Mouse (Mus musculus) embryo, embryonic 11 days (tissue): ENCODE results near the gene Ephb1.

Experiments
- DNase-seq: peaks from one replicate; pipeline ENCODE4 v3.0.0-alpha.2; 2015

Ephb1 gene

DNA sequence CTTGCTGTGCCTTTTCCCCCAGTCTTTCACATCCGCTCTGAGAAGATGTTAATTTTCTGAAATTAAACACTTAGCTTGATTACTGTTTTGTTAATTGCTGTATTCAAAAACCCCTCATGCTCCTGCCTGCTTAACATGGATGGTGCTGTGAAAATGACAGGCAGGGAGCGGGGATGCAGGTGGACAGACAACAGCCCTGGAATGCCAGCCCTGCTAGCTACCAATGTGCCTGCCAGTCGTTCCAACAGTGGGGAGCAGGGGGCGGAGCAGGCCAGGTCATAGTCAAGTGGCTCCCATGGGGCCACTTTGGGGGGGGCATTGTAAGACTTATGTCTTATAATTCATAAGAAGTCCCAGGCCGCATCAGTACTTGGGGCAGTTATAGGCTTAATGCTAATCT, 321.3 kb downstream of the Ephb1 start:
- no peak for DNase-seq

DNA sequence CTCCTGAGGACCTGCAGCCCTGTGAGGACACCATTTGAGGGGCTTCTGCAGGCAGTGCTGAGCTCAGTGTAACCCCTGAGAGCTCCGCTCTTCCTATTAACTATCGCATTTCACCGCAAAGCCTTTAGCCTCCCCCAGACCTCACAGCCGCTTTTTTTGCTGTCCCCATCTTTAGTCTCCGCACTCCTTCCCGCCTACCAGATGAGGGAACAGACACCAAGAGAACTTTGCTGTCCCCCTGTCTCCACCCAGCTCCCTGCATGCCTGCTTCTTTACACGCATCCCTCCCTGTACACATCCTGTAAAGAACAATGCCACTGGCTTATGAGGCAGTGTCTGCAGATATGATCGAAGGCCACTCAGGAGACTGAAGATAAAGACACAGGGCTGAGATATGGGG, 322.1 kb downstream of the Ephb1 start:
- no peak for DNase-seq

DNA sequence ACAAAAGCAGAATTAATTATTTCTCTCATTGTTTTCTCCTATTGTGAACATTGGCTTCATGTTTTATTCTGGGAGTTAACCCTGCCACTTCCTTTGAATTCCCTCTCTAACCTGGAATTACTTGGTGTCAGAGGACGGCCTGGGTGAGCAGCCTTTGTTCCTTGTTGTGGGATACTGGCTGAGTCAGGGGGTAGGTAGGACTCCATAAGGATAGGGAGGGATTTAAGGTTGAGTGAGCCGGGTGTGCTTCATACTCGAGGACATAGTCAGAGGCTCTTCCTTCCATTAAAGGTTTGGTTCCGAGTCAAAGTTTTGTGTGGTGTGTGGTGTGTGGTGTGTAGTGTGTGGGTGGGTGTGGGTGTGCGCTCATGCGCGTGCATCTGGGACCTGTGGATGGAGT, 324.8 kb downstream of the Ephb1 start:
- DNase-seq, result no peak

DNA sequence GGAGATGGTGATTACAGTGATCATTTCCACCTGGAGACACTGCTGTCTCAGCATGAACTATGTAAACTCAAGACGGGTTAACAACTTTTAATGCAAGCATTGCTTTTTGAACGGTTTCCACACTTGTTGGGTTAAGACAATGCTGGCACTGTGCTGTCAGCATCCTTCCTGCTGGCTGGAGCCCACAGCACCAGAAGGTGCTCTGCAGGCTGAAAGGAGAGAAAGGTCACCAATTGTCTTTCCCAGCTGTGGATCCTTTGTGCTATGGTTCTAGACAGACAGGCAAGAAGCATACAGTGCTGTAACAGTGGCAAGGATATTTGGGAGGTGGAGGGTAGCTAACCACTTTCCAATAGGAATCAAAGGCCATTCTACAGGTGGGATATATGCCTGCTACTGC, 328.4 kb downstream of the Ephb1 start:
- no peak for DNase-seq

DNA sequence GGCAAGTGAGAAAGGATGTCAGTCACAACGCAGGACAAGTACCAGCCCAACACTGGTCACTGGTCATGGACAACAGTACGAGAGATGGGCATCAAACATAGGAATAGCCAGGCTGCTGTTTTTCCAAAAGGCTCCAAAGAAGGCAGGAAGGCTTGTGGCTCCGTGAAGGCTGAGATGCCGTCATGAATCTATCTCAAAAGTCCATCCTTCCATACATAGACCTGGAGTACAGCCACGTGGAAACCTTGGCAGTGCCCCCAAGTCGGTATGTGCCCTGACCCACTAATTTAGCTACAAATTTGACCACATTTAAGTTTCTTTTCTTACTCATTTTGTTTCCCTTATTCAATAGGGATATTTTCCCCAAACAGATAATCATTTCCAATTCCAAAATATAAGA, 329.4 kb downstream of the Ephb1 start:
- no peak for DNase-seq

DNA sequence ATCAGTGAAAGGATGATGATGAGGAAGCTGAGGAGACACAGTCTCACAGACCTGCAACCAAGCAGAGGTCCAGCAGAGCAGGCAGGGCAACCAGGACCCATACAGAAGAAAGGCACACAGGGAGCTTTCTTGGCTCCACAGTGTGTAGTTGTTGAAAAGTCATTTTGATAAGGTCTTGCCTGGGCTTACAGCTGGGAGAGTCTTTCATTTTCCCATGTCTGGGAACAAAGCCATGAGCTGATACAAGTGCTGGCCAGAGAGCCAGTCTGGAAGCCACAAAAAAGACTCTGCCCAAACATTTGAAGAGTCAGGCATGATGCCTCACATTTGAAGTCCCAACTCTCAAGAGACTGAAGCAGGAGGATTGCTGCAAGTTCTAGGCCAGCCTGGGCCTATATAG, 339.0 kb downstream of the Ephb1 start:
- DNase-seq, result no peak

DNA sequence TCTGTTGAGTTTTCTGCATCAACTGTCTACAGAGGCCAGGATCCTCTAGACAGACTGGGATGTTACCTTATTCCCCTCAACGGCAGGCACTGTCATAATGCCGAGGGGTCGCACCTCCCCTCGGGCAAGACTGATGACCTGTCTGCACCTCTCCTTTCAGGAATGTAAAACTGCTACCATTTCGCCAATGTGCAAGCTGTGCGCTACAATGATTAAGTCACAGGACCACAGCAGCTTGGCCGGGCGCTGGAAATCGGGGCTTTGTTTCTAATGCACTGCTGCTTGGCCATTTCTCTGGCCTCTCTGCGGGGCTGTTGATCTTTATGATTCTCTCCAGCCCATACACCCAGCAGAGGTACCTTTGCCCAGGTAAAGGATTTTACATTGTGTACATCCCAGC, 346.8 kb downstream of the Ephb1 start:
- DNase-seq, result no peak

DNA sequence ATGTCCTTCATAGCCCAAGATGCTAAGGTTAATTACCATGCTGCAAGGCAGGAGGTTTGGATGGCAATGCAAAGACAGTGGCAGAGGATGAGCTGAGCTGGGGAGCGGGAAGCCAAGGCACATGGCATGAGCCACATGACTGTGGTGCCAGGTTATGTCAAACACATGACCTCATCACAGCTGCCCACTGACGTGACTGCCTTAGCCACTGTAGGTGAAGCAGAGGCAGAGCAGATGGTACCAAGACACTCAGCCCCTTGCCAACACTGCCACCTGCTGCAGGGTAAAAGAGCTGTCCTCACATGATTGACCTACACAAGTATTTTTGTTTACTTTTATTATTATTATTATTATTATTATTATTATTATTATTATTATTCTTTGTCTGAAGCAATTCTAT, 348.0 kb downstream of the Ephb1 start:
- DNase-seq, result peak; percentile 43

DNA sequence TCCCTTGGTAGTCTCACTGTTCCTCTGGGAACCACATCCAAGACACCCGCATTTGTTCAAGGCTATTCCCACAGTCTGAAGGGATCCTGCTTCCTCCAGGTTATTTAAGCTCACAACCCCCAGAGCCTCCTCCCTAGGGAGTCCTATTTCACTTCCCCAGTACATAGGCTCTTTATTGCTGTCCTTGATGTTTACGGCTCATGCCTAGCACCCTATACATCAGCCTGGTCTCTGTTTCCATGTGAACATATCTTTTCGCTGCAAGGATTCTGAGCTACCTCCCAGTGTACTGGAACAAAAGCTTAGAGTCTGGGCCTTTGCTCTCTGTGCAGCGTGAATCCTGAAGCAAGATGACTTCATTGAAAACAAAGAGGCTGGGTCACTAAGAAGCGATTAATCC, 351.6 kb downstream of the Ephb1 start:
- peak; percentile 21 for DNase-seq

DNA sequence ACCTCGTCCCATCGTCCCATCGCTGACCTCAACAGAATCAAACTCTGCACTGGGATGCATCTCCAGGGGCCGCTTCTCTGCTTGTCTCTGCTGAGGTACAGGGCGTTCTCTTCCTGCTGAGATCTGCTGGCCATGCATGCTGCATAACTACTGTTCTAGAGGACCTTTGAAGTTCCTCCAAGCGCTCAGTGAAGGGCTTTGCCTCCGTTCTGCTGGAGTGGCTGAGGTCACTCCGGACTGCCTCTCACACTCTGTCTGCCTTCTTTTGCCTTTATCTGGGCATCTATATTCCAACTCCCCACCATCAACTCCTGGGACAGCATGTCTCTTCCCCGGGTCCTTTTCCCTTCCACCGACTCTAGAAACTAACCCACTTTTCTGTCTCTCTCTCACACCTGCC, 352.3 kb downstream of the Ephb1 start:
- DNase-seq, result no peak

DNA sequence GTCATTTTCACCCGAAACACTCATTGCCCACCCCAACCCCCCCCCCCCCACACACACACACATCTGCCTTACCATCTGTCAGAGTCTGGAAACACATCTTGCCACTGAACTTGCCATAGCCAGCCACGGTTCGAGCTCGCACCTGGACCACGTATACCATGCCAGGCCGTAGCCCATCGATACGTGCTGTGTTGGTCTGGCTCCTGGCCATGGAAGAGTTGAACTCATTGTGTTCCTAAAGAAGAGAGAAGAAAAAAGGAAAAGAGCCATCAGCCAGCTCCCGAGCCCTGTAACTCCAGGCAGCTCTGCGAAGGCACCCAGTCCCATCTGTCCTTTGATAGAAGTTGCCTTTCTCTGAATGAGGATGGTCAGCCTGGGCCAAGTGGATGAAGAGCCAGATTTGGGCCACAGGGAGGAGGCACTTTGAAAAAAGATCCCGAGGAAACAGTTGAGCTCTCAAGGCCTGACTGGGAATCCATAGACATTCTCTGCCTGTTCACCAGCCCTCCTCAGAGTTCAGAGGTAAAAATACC, 352.8 kb downstream of the Ephb1 start:
- no peak for DNase-seq

DNA sequence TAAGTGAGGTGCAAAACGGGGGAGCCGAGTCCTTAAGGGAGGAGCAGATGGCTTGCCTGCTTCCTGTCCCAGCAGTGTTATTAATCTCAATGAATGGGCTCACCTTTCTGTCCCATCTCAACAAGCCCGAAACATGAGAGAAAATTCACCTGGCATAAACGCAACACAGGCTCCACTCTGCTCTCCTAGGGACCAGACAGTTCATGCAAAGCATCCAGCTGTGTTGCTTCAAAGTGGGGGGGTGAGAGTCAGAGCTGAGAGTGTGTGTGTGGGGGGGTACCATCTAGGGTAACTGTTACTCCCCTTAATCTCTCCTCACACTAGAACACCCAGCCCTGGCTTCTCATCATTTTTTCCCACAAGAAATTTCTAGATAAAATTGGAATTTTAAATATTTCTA, 354.8 kb downstream of the Ephb1 start:
- DNase-seq, result no peak

DNA sequence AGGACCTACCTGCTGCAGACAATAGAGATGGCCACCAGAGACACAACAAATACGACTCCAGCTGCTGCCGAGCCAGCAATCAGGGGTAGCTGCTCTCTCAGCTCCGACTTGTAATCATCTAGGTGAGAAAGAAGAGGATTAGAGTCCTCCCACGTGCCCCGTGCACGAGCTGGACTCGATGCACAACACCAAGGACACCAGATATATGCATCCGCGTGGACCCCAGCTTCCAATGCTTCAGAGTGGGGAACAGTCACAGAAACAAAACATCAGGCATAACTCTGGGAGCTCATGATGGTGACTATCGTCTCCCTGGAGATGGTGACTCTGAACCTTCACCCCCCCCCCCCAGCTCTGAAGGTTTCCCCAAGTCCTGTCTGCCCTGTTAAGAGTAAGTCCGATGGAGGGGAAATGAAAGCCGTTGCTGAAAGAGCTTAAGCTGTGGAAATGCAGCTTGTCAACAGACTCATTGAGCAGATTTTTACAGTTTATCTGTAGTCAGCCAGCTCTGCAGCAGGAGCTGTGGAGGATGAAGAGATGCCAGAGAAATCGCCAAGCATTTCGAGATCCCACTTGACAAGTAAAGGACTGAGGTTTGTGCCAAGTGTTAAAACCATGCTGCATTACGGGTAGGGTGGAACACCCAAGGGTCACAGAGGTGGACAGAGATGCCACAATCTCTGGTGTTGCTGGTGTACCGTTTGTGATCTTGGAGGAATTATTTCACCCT, 357.6 kb downstream of the Ephb1 start:
- no peak for DNase-seq

DNA sequence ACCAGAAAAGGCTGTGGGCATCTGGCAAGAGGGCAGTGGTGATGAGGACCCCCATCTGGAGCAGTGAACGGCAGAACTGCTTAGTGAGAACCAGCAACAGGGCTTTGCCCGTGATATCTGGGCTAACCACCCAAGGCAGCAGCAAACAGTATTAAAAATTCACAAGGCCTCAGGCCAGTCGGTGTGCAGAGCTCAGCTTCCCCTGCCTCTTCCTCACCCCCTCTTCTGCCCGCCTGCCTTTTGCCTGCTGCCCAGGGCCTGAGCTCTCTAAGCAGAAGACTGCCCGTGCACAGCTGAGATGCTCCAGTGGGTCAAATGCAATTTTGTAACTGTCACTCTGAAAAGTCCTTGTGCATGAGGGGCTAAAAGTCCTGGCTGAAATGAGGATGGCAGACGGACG, 358.3 kb downstream of the Ephb1 start:
- DNase-seq, result no peak

DNA sequence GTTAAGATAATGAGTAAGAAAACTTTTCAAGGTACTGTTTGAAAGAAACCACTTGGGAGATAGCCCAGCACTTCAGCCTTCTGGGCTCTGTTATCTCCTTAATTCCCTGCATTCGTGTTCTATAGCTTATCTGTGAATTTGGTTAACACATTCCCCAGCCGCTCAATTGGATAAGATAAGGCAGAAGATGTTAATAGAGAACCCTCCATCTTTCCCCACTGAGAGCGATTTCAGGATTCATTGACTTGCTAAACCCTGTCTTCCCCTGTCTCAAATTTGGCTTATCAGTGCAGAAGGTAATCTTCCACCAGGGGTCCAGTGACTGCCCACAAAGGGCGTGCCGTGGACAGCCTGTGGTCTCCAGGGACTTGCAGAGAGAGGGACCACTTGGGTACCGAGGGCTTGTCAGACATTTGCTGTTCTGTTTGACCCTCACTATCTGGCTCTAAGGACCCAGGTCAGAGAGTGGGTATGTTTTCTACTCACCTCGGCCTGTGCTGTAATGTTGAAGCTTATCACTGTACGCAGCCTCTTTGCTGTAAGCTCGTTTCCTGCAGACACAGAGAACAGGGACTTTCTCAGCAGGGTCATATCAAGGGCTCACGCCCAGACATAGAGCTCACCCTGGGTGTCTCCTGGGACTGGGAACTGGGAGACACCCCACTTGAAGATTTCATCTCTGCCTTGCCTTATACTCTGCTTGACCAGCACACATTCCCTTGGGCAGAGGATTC, 358.9 kb downstream of the Ephb1 start:
- DNase-seq, result no peak

DNA sequence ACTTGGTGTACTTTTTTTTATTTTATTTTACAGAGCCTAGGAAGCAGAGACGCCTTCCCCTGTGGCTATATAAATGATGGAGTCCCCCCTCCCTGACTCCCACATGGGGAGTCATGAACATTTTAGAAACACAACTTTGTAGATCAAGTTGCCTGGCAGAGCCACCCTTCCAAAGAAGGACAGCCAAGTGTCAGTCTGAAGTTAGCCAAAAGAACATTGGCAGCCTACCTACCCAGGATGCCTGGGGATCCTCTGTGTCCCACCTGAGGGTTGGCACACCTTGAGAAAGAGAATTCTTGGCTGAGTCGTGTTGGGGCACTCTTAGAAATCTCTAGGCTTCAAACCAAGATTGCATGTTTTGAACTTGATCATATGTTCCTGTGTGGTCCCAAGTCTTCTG, 360.4 kb downstream of the Ephb1 start:
- DNase-seq, result no peak

DNA sequence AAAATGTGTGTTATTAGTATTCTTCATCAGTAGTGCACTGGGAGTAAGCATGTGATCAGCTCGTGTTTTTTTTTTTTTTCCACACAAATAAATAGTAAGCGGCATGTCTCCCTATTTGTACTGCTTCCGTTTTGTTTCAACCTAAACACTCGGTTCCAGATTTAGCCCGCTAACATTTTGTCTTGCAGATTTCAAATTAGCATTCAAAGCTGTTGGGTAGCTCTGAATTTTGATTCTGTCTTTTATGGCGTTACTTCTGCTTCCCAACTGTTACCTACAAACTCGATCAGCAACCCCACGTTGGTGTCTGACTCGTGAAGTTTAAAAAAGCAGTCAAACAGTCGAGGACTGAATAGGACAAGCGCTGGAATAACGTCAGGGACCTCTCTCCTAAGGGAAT, 363.7 kb downstream of the Ephb1 start:
- no peak for DNase-seq

DNA sequence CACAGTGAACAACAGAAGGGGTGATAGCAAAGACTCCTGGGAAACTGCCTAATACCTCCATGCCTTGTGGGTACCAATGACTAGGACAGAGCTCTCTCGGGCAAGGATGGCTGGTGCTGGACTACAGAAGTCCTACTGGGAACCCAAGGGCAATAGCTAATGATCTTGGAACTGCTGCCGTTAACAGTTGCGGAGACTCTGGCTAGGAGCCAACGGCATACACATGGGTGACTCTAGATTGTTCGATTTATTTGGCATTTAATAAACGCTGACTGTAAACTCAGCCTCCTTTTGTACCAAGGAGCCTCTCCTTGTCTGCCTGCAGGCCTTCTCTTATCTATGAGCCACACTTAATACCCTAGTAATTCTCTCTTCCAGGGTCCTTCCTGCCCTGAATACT, 364.5 kb downstream of the Ephb1 start:
- no peak for DNase-seq

DNA sequence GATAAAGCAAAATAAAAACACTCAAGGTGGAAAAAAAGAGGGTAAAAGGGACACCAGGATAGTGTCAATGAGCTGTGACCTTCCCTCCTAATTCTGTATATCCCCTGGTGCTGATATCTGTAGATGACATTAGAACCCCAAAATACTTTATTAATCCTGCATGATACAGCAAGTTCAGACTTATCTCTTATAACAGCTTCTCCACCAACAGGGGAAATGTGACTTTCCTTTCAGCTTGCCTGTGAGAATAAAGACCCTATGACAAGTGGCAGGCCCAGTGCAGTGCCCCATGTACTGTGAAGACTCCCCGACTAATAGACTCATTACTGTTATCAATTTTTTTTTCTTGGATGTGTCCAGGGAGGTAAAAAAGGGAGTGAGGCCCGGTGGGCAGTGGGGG, 367.6 kb downstream of the Ephb1 start:
- no peak for DNase-seq

DNA sequence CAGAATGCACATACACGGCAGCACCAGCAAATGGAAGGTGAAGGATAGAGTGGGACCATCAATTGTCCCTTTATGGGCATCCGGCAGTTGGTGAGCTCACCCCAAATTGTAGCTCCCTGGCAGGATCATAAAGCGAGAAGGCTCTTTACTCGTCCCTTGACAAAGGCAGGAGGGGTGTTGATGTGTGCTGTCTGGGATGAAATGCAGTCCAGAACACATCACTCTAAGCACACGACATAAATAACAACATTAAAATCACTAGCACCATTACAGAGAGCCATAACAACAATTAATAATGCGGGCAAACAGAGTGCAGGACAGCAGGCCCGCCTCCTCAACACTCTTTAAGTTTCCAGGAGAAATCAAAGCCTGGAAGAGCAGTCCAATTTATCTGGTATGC, 372.1 kb downstream of the Ephb1 start:
- no peak for DNase-seq

DNA sequence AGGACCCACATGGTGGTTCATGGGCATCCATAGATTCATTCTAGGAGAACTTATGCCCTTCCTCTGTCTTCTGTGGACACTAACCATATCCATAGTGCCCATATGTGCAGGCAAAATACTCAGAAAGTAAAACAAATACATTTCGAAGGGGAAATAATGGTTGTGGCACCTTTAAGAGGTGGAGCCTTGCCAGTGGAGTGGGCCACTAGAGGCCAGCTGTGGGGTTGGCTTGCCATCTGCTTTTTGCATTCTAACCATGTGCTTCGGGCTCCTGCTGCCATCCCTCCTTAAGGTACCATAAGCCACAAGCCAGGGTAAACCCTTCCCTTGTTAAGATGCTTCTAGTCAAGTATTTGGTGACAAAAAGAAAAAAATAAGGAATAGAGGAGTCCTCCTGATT, 373.3 kb downstream of the Ephb1 start:
- DNase-seq, result no peak

DNA sequence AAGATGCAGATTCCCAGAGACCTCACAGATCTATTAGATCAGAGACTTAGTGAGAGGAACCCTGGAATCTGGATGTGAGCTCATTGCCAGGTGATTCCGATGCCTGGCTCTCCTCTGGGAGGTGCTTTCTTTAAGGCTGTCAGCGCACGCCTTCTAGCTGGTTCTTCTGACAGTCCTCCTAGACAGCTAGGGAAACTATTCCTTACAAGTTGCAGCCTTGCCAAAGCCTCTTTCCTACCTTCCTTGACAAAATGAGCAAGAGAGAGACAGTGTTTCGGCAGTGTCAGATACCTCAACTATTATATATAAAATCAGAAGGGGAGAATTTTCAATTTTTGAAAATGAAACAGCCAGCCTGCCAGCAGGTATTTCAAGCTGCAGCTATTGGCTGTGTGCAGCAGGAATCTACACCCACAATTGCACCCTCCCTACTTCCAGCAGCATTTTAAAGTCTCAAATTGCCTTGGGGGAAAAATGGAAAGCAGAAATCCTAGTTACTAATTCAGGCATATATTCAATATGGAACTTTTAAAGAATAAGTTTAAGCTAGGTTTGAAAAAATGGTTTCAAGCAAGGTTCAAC, 377.5 kb downstream of the Ephb1 start:
- DNase-seq, result no peak

DNA sequence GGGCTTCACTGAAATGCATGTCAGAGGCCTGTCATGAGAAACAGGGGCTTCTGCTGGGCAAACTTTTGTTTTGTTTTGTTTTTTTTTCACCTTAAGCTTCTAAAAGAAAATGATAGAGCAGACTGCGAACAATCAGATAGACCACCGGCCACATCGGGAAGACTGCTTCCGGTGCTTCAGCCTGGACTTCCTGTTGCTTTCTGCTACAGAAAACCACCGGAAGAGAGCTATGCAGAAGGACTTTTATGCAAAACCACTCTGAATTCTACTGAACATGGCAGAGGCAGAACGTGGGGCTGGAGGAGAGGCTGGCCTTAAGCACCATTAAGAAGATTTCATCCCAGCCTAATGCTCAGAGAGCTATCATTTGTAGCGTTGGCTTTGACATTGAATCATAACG, 382.2 kb downstream of the Ephb1 start:
- DNase-seq, result no peak

DNA sequence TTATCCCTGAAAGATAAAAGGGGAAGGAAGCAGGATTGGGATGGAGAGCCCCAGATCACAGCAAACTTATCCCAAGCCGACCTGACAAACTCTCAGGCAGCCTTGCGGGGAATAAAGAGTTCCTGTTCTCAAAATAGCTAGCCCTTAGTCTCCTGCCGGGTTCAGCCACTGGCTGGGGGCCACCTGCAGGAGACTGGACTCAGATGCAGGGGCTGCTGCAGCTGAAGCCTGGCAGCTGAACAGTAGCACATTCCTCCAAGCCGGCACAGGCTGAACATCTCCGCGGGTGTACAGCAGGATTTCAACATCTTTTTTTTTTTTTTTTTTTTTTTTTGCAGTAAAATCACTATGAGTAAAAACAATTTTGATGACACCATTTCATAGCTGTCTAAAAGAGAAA, 382.7 kb downstream of the Ephb1 start:
- DNase-seq, result peak; percentile 32
